In genomic region chr11:87967692-87968289, GRCm38 (mm10) we compare ENCODE assay signal across 8 mouse cellular contexts. TPM values are rescaled to one million over a fixed set of nuclear protein-coding genes. Genes with fewer than 3 reads are reported as not detected.
DNase-seq lines count a peak whose midpoint lies in the region; ATAC-seq lines count a peak whose summit lies in the region.

No protein-coding gene starts in this region.

- intact Hi-C loops in left cerebral cortex, postnatal 14 days (cut with DNase I), result loop anchor here (5.0 kb wide), 1 partner anchor 990 kb away; the partner anchor contains the start of gene Scpep1

- peak; percentile 80 for DNase-seq in adipocyte (ENCODE audit: low spot score)
- DNase-seq in embryo, embryonic 10 days (ENCODE audit: low spot score), result peak; percentile 94
- DNase-seq in gastrocnemius, postnatal 10 days, result peak; percentile 81
- DNase-seq in induced T-regulatory cell, adult 2 months (ENCODE audit: low read depth), result peak; percentile 97
- peak; percentile 81 to 89 for DNase-seq in left cerebral cortex, postnatal 14 days (ENCODE audit: low spot score in 2 of 2)
- DNase-seq in right cerebral cortex, postnatal 25 days, result peak; percentile 80
- peak; percentile 85 for DNase-seq in urinary bladder, postnatal 36 days (ENCODE audit: low spot score in 2 of 2)

- ATAC-seq in megakaryocyte-erythroid progenitor cell, adult 5-6 weeks (replicated peaks; ENCODE audit: low FRiP score, low TSS enrichment, poor library complexity, severe bottlenecking), result peak; percentile 82

RNA-seq across cellular contexts. Expression of gene Dynll2, which starts 19.5 kb away (rescaled TPM):
- 100 to 1,000 TPM; 122 to 139 TPM for total RNA-seq in gastrocnemius, postnatal 10 days (2021)
- 100 to 1,000 TPM; 424 to 478 TPM for total RNA-seq in left cerebral cortex, postnatal 14 days (2021)
- total RNA-seq in megakaryocyte-erythroid progenitor cell, adult 5-6 weeks (2014; fragmentation: Nextera tagmentation), result 18.4 and 30.2 TPM in 2 replicates
- 9.6 and 26.7 TPM in 2 replicates for total RNA-seq in megakaryocyte-erythroid progenitor cell, adult 5-6 weeks (2017)

RNA-seq across cellular contexts. Expression of gene Olfr464, which starts 47.0 kb away (rescaled TPM):
- not detected for total RNA-seq in gastrocnemius, postnatal 10 days (2021)
- total RNA-seq in left cerebral cortex, postnatal 14 days (2021), result 1 to 10 TPM in 1 of 2 experiments, under 1 TPM in 1; 0.66 to 1.3 TPM
- total RNA-seq in megakaryocyte-erythroid progenitor cell, adult 5-6 weeks (2014; fragmentation: Nextera tagmentation), result not detected in 2 replicates
- not detected in 2 replicates for total RNA-seq in megakaryocyte-erythroid progenitor cell, adult 5-6 weeks (2017)

Comparison
In these comparisons a context has a peak if more than half of its experiments do, and no peak if none do; other contexts are left out.
1. Peak in every context shown above with its lines: DNase-seq and ATAC-seq.